Mouse (Mus musculus): ENCODE measurements around the gene Zbtb46.

DNA sequence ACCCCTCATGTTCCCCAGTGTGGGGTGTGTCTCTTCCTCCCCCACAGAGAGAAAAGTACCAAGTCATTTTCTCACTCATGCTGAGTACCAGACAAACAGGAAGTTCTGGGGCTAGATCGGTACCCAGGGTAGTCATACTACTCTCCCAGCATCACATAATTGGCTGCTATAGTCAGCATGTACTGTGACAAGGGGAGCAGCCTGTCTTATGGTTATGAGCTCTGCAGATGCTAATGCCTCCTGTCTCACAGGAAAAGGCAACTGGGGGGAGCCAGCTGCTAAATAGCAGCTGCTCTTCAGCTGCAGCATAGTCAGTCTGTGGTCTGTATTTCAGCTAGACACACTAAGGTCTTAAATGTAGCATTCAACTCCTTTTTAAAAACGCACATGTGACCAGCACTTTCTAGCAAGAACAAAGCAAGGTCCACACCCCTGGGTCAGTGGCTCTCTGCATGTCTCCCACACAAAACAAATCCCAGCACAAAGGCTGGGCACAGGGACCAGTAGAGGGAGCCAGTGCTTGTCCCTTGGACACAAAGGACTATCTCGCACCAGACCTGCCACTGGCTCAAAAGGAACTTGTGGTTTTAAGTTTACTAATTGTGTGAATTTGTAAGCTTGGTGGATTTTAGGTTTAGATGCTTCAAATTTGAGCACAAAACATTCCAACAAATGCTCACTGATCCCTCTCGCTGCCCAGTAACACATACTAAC is 48.3 kb downstream of the Zbtb46 start:
- peak; percentile 86 for TF ChIP-seq CTCF (IDR thresholded peaks at IDR 0.05)
- no peak for TF ChIP-seq EP300 (IDR thresholded peaks at IDR 0.05)

All from lung, postnatal 0 days (tissue).